Mouse (Mus musculus) B cell, adult 67 days (primary cell): ENCODE measurements around the gene Pds5b. TPM values are rescaled to one million over a fixed set of nuclear protein-coding genes. Genes with fewer than 3 reads are reported as not detected.

Experiments
- total RNA-seq, 2 experiments: library from RNA; stranded (reverse); gene quantifications; 4 replicates each; pipeline ENCODE4 v1.2.4; 2023

Gene Pds5b
- 10 to 100 TPM; 57.6 to 63.1 TPM for total RNA-seq

DNA sequence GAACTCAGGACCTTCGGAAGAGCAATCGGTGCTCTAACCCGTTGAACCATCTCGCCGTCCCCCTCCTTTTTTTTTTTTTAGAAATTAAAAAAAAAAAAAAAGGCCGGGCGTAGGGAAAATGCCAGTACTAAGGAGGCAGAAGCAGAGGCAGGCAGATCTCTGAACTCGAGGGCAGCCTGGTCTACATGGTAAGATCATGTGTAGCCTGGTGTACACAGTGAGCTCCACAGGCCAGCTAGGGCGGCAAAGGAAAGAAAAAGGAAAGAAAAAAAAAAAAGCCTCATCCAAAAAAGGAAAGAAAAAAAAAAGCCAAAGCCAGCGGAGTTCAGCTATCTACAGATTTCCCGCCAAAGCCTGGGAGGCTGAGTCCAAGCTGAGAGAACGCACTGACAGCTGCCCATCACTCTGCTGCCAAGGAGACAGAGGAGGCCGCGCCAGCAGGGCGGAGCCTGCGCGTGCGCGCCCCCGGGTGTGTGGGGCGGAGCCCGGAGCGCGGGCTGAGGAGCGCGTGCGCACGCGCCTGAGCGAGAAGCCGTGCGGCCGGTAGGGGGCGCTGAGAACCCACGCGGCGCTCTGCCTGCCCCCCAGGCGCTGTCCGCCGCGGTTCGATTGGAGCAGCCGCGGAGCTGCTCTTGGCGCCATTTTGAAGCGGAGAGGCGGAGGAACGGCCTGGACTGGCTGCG lies at the start of gene Pds5b:
Gene Pds5b (plus strand): TSS at position 587 of the 683 bp plus-strand sequence.

DNA sequence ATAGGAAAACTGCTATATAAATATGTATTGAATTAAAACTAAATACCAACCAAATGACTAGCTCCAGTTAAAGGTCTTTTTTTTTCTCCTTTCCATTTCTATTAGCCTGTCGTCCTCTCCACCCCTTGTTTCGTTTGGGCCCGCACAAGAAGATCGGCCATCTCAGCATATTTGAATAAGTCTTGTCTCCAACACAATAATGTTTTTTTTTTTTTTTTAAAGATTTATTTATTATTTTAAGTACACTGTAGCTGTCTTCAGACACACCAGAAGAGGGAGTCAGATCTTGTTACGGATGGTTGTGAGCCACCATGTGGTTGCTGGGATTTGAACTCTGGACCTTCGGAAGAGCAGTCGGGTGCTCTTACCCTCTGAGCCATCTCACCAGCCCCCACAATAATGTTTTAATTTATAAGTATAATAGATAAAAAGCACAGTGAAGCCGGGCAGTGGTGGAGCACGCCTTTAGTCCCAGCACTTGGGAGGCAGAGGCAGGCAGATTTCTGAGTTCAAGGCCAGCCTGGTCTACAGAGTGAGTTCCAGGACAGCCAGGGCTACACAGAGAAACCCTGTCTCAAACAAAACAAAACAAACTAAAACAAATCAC lies 7.3 kb upstream of the Pds5b start, which contains the start of gene N4bp2l2:
Gene N4bp2l2 (minus strand): TSS at position 51 of the 607 bp plus-strand sequence.

Other genes with a start within 250 kb of the Pds5b start
- not detected for gene Zar1l, start 155.6 kb upstream of the Pds5b start, total RNA-seq
- gene Brca2, start 151.1 kb upstream of the Pds5b start, total RNA-seq = 10 to 100 TPM; 14.2 to 15.0 TPM
- 100 to 1,000 TPM; 130 to 133 TPM for gene N4bp2l1, start 76.6 kb upstream of the Pds5b start, total RNA-seq
- 100 to 1,000 TPM; 168 to 177 TPM for gene N4bp2l2, start 7.6 kb upstream of the Pds5b start, total RNA-seq